Mouse (Mus musculus) colon, adult 2 months (tissue): ENCODE measurements around the gene Prl7c1. TPM values are rescaled to one million over a fixed set of nuclear protein-coding genes. Genes with fewer than 3 reads are reported as not detected.

ENCODE experiments used
- polyA plus RNA-seq: library from polyadenylated mRNA; depleted of rRNA; stranded (reverse); fragments of >200 nt; gene quantifications from 2 replicates; pipeline ENCODE4 v1.2.3, GENCODE M21; 2012; rRNA removed

Prl7c1 gene
- polyA plus RNA-seq, result not detected in 2 replicates

DNA sequence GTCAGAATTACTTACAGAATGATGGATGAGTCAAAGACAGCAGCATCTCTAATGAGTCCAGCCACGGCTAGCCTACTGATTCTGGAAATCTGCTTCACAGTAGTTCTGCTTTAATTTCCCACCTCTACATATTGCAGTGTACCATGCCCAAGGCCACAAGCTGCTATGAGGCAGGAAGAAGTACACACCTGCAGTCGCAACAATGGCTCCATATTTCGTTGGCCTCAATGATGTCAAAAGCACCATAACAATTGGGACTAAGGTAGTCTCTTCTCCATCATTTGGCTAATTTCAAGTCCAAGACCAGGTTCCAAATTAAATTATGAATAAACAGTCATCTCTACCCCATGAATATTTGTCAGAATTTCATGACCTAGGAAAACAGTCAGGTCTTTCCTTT lies at the start of gene Prl7c1:
Gene Prl7c1 (minus strand): TSS at position 101 of the 400 bp plus-strand sequence.

DNA sequence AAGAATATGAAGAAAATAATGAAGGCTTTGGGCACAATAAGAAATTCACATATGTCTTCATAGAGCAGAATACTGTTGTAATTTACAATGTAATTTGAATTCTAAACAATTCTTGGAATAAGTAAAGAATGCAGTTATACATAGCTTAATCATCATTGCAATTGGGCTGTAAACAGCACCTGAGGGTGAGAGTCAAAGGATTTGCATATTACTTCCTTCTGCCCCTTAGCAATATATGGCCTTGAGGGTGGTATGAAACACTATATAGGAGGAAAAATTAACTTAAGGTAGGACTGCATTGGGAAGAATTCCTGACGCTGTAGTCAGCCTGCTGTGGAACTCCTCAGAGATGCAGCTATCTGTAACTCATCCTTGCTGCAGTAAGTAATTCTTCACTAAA lies 20.8 kb upstream of the Prl7c1 start, which contains the start of gene Prl2a1:
Gene Prl2a1 (plus strand): TSS at position 301 of the 400 bp plus-strand sequence.

Other genes starting within 250 kb of the Prl7c1 start
- gene Prl8a9, start 216.2 kb downstream of the Prl7c1 start, polyA plus RNA-seq, result not detected in 2 replicates
- gene Prl8a1, start 198.6 kb downstream of the Prl7c1 start, polyA plus RNA-seq, result not detected in 2 replicates
- gene Prl7b1, start 170.2 kb downstream of the Prl7c1 start, polyA plus RNA-seq, result not detected in 2 replicates
- gene Prl7a1, start 138.3 kb downstream of the Prl7c1 start, polyA plus RNA-seq, result not detected in 2 replicates
- not detected in 2 replicates for gene Prl7a2, start 112.8 kb downstream of the Prl7c1 start, polyA plus RNA-seq
- gene Prl7d1, start 64.1 kb downstream of the Prl7c1 start, polyA plus RNA-seq, result not detected in 2 replicates
- not detected in 2 replicates for gene Prl2a1, start 20.9 kb upstream of the Prl7c1 start, polyA plus RNA-seq
- not detected in 2 replicates for gene Prl2c1, start 68.5 kb upstream of the Prl7c1 start, polyA plus RNA-seq
- not detected in 2 replicates for gene Prl4a1, start 235.4 kb upstream of the Prl7c1 start, polyA plus RNA-seq